Mouse (Mus musculus): ENCODE data around the gene Il1rl2. TPM values are rescaled to one million over a fixed set of nuclear protein-coding genes. Genes with fewer than 3 reads are reported as not detected.
"Not testable (repeated sequence)": the region's sequence is repeated elsewhere in the genome, so short reads cannot be mapped to it uniquely, and the experiment has no call there.

Gene Il1rl2
- polyA plus RNA-seq, 1 experiment from 2014 or later, result 0.64 TPM

GRCm38 (mm10) chr1:40303179-40303866 is 21.1 kb upstream of the Il1rl2 start:
- 60% methylated on average over 7 of the region's 7 CpGs for WGBS
- Histone ChIP-seq H3K36me3 (no peaks in the 10 kb centered on the region), H3K9me3 (replicated peaks) (no peaks in the 10 kb centered on the region), H3K4me3 (no peak overlapping the region), H3K27me3 (ENCODE audit: low read depth, poor library complexity, severe bottlenecking) (no peaks in the 10 kb centered on the region), H3K4me1 (no peaks in the 10 kb centered on the region), H3K27ac (replicated peaks) (no peak overlapping the region)
- no peak for DNase-seq (ENCODE audit: low spot score)

- not testable (repeated sequence) for DNase-seq (ENCODE audit: low spot score); H3K4me3 ChIP-seq; H3K27ac ChIP-seq (replicated peaks); H3K27me3 ChIP-seq (ENCODE audit: low read depth, poor library complexity, severe bottlenecking); H3K9me3 ChIP-seq (replicated peaks); H3K4me1 ChIP-seq; H3K36me3 ChIP-seq
- WGBS, result 61% methylated on average over 4 of the region's 4 CpGs
Measured at GRCm38 (mm10) chr1:40304321-40304720, 20.1 kb upstream of the Il1rl2 start.

DNA sequence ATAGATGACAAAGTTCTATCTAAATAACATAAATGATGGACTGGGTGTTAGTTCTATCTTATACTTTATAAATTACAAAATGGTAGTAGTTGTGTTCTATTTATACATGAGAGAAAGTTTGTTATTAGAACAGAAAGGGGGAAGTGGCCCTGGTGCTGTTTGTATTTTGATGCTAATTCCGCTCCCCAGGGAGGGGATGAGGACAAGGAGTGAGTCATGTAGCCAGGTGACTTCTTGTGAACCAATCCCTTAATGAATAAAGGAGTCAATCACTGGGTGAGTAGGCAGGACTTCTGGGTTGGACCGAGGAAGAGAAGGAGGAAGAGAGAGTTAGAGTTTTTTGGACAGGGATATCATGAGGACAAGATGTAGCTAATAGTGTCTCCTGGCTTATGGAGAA is 18.3 kb upstream of the Il1rl2 start:
- Histone ChIP-seq H3K4me3 (no peak overlapping the region), H3K36me3 (no peaks in the 10 kb centered on the region), H3K4me1 (no peaks in the 10 kb centered on the region), H3K27ac (replicated peaks) (no peak overlapping the region), H3K9me3 (replicated peaks) (no peaks in the 10 kb centered on the region), H3K27me3 (ENCODE audit: low read depth, poor library complexity, severe bottlenecking) (no peaks in the 10 kb centered on the region)
- WGBS, result 84% methylated on average over 2 of the region's 2 CpGs
- DNase-seq (ENCODE audit: low spot score), result no peak

GRCm38 (mm10) chr1:40311123-40311522 is 13.3 kb upstream of the Il1rl2 start:
- no peak overlapping the region for H3K27ac ChIP-seq (replicated peaks)
- H3K4me1 ChIP-seq, result no peaks in the 10 kb centered on the region
- DNase-seq (ENCODE audit: low spot score), result no peak
- no peaks in the 10 kb centered on the region for H3K36me3 ChIP-seq
- no peaks in the 10 kb centered on the region for H3K27me3 ChIP-seq (ENCODE audit: low read depth, poor library complexity, severe bottlenecking)
- H3K9me3 ChIP-seq (replicated peaks), result no peaks in the 10 kb centered on the region
- no peak overlapping the region for H3K4me3 ChIP-seq
- 88% methylated on average over 3 of the region's 3 CpGs for WGBS

DNA sequence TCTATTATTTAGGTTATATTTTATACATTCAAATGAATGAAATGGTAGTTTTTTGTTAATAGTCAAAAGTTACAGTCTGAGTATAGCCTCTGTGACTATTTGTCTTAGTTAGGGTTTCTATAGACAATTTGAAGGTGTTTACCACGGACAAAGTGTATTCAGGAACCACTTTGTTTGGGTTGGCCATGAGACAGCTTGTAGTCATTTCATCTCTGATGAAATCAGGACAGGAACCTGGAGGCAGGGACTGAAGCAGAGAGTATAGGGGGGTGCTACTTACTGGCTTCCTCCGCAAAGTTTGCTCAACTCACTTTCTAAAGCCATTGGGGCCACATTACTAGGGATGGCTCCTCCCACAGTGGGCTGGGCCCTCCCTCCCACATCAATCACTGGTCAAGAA is 12.8 kb upstream of the Il1rl2 start:
- Histone ChIP-seq H3K27me3 (ENCODE audit: low read depth, poor library complexity, severe bottlenecking) (no peaks in the 10 kb centered on the region), H3K36me3 (no peaks in the 10 kb centered on the region), H3K9me3 (replicated peaks) (no peaks in the 10 kb centered on the region), H3K27ac (replicated peaks) (no peak overlapping the region), H3K4me3 (no peak overlapping the region), H3K4me1 (no peaks in the 10 kb centered on the region)
- no peak for DNase-seq (ENCODE audit: low spot score)
- WGBS, result 84% methylated on average over 2 of the region's 2 CpGs

DNA sequence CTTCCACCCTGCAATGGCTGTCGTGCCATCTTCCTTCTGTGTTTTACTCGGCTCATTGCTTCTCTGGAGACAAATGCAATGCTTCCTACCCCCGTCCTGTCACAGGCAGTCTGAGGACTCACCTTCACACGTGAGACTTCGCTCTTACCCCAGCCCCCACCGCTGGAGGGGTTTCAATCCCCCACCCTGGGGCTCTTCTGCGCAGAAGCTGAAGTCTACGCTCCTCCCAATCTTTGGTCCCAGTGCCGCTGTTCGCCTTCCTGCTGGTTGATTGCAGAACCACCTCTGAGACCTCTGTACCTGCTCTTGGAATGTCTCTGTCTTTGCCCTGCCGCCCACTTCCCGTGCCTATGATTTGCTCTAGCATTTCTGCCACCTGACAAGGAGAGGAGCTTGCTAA is 10.4 kb upstream of the Il1rl2 start:
- Histone ChIP-seq H3K4me3 (no peak overlapping the region), H3K4me1 (no peaks in the 10 kb centered on the region), H3K27me3 (ENCODE audit: low read depth, poor library complexity, severe bottlenecking) (no peaks in the 10 kb centered on the region), H3K36me3 (no peaks in the 10 kb centered on the region), H3K27ac (replicated peaks) (no peak overlapping the region), H3K9me3 (replicated peaks) (no peaks in the 10 kb centered on the region)
- WGBS, result 79% methylated on average over 12 of the region's 12 CpGs
- DNase-seq (ENCODE audit: low spot score), result no peak

GRCm38 (mm10) chr1:40317657-40318056 is 6.8 kb upstream of the Il1rl2 start:
- 91% methylated on average over 8 of the region's 8 CpGs for WGBS
- no peak overlapping the region for H3K27ac ChIP-seq (replicated peaks)
- H3K27me3 ChIP-seq (ENCODE audit: low read depth, poor library complexity, severe bottlenecking), result no peaks in the 10 kb centered on the region
- no peak for DNase-seq (ENCODE audit: low spot score)
- no peak overlapping the region for H3K4me3 ChIP-seq
- no peaks in the 10 kb centered on the region for H3K4me1 ChIP-seq
- H3K9me3 ChIP-seq (replicated peaks), result no peaks in the 10 kb centered on the region
- H3K36me3 ChIP-seq, result no peaks in the 10 kb centered on the region

- H3K27me3 ChIP-seq (ENCODE audit: low read depth, poor library complexity, severe bottlenecking), result peaks cover 35% of the 10 kb centered on the region
- H3K9me3 ChIP-seq (replicated peaks), result no peaks in the 10 kb centered on the region
- H3K4me1 ChIP-seq, result peaks cover 21% of the 10 kb centered on the region
- 86% methylated on average over 6 of the region's 6 CpGs for WGBS
- no peak for DNase-seq (ENCODE audit: low spot score)
- H3K27ac ChIP-seq (replicated peaks), result no peak overlapping the region
- no peaks in the 10 kb centered on the region for H3K36me3 ChIP-seq
- H3K4me3 ChIP-seq, result no peak overlapping the region
Measured at GRCm38 (mm10) chr1:40321824-40322223, 2.6 kb upstream of the Il1rl2 start.

GRCm38 (mm10) chr1:40322543-40322942 is 1.9 kb upstream of the Il1rl2 start:
- Histone ChIP-seq H3K36me3 (no peaks in the 10 kb centered on the region), H3K9me3 (replicated peaks) (no peaks in the 10 kb centered on the region), H3K4me1 (peaks cover 21% of the 10 kb centered on the region), H3K4me3 (no peak overlapping the region), H3K27ac (replicated peaks) (no peak overlapping the region), H3K27me3 (ENCODE audit: low read depth, poor library complexity, severe bottlenecking) (peaks cover 42% of the 10 kb centered on the region)
- WGBS, result 92% methylated on average over 3 of the region's 3 CpGs
- no peak for DNase-seq (ENCODE audit: low spot score)

GRCm38 (mm10) chr1:40324955-40325702 is 719 bp downstream of the Il1rl2 start:
- H3K27me3 ChIP-seq (ENCODE audit: low read depth, poor library complexity, severe bottlenecking), result peaks cover 52% of the 10 kb centered on the region
- WGBS, result 9% methylated on average over 22 of the region's 22 CpGs
- peak; percentile 34 for DNase-seq (ENCODE audit: low spot score)
- H3K4me1 ChIP-seq, result peaks cover 21% of the 10 kb centered on the region
- H3K9me3 ChIP-seq (replicated peaks), result no peaks in the 10 kb centered on the region
- peak overlapping the region; percentile 55 for H3K4me3 ChIP-seq
- no peaks in the 10 kb centered on the region for H3K36me3 ChIP-seq
- no peak overlapping the region for H3K27ac ChIP-seq (replicated peaks)

DNA sequence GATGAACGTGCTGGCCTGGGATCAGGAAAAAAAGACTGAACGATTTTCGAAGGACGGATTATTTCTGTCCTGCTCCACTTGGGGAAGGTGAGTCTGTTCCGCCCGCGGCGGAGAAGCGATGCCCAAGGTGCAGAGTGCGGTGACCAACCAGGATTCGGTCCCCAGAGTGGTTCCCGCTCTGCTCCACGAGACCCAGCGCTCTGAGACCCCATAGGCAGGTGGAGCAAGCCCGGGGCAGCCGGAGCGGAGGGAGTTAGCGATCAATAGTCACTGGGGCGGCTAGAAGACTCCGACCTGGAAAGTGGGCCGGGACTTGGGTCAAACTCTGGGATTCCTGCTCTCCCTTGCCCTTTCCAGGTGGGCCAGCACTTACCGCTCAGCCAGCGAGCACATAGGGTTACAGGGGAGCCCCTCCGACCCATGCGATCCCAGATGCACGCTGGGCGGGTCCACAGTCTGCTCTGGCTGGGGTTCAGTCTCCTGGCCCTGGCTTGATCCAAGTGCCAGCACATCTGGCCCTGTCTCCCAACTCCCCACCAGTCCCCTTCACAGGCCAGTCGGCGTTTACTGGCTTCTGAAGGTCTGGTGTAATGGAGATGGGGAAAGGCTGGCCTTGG is 1.4 kb downstream of the Il1rl2 start:
- peak; percentile 42 for DNase-seq (ENCODE audit: low spot score)
- Histone ChIP-seq H3K4me3 (peak overlapping the region; percentile 55), H3K36me3 (no peaks in the 10 kb centered on the region), H3K27me3 (ENCODE audit: low read depth, poor library complexity, severe bottlenecking) (peaks cover 52% of the 10 kb centered on the region), H3K27ac (replicated peaks) (no peak overlapping the region), H3K9me3 (replicated peaks) (no peaks in the 10 kb centered on the region), H3K4me1 (peaks cover 21% of the 10 kb centered on the region)
- WGBS, result 3% methylated on average over 29 of the region's 29 CpGs

DNA sequence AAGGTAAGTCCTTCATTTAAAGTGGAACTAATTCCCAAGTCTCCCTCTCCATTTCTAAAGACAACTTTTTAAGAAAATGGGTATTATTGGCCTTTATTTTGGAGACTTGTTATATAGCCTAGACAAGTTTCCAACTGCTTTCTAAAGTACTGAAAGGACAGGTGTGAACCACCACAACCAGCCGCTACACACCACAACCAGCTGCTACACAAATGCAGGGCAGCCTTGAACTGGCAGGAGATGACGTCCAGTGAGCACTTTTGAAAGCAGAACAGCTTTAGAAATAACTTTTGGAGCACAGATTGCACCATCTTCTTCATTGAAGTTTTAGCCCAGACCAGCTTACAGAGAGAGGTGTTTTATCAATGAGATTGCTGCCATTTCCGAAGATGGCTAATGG is 3.2 kb downstream of the Il1rl2 start:
- Histone ChIP-seq H3K27ac (replicated peaks) (no peak overlapping the region), H3K27me3 (ENCODE audit: low read depth, poor library complexity, severe bottlenecking) (peaks cover 52% of the 10 kb centered on the region), H3K4me1 (peaks cover 21% of the 10 kb centered on the region), H3K9me3 (replicated peaks) (no peaks in the 10 kb centered on the region), H3K36me3 (no peaks in the 10 kb centered on the region), H3K4me3 (no peak overlapping the region)
- no peak for DNase-seq (ENCODE audit: low spot score)
- 82% methylated on average over 3 of the region's 3 CpGs for WGBS

DNA sequence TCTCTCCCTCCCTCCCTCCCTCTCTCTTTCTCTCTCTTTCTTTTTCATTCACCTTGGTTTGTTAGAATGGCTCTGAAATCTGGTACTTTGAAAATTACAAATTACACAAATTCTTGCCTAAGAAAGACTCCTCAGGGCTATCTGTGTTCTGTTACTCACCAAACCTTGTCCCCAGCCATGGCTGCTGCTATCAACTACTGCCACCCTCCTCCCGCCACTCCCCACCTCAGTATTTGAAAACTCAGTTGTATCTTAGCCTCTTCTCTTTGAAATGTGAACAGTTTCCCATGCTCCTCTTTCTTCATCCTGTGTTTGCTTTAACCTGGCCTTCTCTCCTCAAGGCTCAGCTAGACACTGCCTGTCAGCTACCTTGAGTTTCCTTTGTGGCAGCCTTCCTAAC is 5.1 kb downstream of the Il1rl2 start:
- no peak for DNase-seq (ENCODE audit: low spot score)
- 77% methylated on average over 1 of the region's 1 CpGs for WGBS

More for the DNA sequence above, 5.1 kb downstream of the Il1rl2 start:
- Histone ChIP-seq H3K36me3 (no peaks in the 10 kb centered on the region), H3K27ac (replicated peaks) (no peak overlapping the region), H3K4me1 (peaks cover 18% of the 10 kb centered on the region), H3K9me3 (replicated peaks) (no peaks in the 10 kb centered on the region), H3K4me3 (no peak overlapping the region), H3K27me3 (ENCODE audit: low read depth, poor library complexity, severe bottlenecking) (peaks cover 40% of the 10 kb centered on the region)

Measured in midbrain, embryonic 10.5 days (tissue).